Mouse (Mus musculus): ENCODE results near the gene Kif23. TPM values are rescaled to one million over a fixed set of nuclear protein-coding genes. Genes with fewer than 3 reads are reported as not detected.

Gene Kif23
- polyA plus RNA-seq, 1 experiment, result 24.1 TPM

- Histone ChIP-seq H3ac (ENCODE audit: control insufficient read depth, insufficient read length) (no peak overlapping the region), H3K27me3 (ENCODE audit: control insufficient read depth, insufficient read depth, insufficient read length) (no peaks in the 10 kb centered on the region), H3K4me2 (ENCODE audit: low read depth) (no peak overlapping the region), H3K4me3 (no peak overlapping the region), H3K36me3 (ENCODE audit: control insufficient read depth, insufficient read depth) (no peaks in the 10 kb centered on the region), H3K79me2 (ENCODE audit: control insufficient read depth, insufficient read depth) (no peaks in the 10 kb centered on the region)
- TF ChIP-seq MAX (IDR thresholded peaks at IDR 0.05; ENCODE audit: low read depth) (no peak), MYOD1 (IDR thresholded peaks at IDR 0.05; ENCODE audit: control insufficient read depth in 1 of 3, insufficient read length in 2 of 3, low read depth in 2 of 3) (no peak), MYOG (IDR thresholded peaks at IDR 0.05; ENCODE audit: control insufficient read depth in 1 of 3, insufficient read depth in 1 of 3, insufficient read length in 2 of 3, low read depth in 2 of 3) (no peak), TCF3 (IDR thresholded peaks at IDR 0.05; ENCODE audit: insufficient read length, low read depth) (no peak), POLR2A (IDR thresholded peaks at IDR 0.05; ENCODE audit: insufficient read length, low read depth) (no peak), POLR2AphosphoS2 (IDR thresholded peaks at IDR 0.05; ENCODE audit: insufficient read length, low read depth) (no peak), E2F4 (IDR thresholded peaks at IDR 0.05; ENCODE audit: insufficient read depth) (no peak), REST (IDR thresholded peaks at IDR 0.05; ENCODE audit: insufficient read depth, insufficient read length) (no peak), USF1 (IDR thresholded peaks at IDR 0.05; ENCODE audit: low read depth) (no peak), SRF (IDR thresholded peaks at IDR 0.05; ENCODE audit: control insufficient read depth, insufficient read length, low read depth) (no peak), CEBPB (IDR thresholded peaks at IDR 0.05; ENCODE audit: insufficient read depth, poor library complexity, severe bottlenecking) (no peak), TCF12 (IDR thresholded peaks at IDR 0.05; ENCODE audit: insufficient read depth, poor library complexity, severe bottlenecking) (no peak)
Observed at GRCm38 (mm10) chr9:61960753-61961152, 14.2 kb upstream of the Kif23 start.

GRCm38 (mm10) chr9:61959921-61960569 is 13.5 kb upstream of the Kif23 start:
- Histone ChIP-seq H3K4me2 (ENCODE audit: low read depth) (no peak overlapping the region), H3K4me3 (no peak overlapping the region), H3K36me3 (ENCODE audit: control insufficient read depth, insufficient read depth) (no peaks in the 10 kb centered on the region), H3K27me3 (ENCODE audit: control insufficient read depth, insufficient read depth, insufficient read length) (no peaks in the 10 kb centered on the region), H3ac (ENCODE audit: control insufficient read depth, insufficient read length) (no peak overlapping the region), H3K79me2 (ENCODE audit: control insufficient read depth, insufficient read depth) (no peaks in the 10 kb centered on the region)
- TF ChIP-seq REST (IDR thresholded peaks at IDR 0.05; ENCODE audit: insufficient read depth, insufficient read length) (no peak), POLR2AphosphoS2 (IDR thresholded peaks at IDR 0.05; ENCODE audit: insufficient read length, low read depth) (no peak), POLR2A (IDR thresholded peaks at IDR 0.05; ENCODE audit: insufficient read length, low read depth) (no peak), MYOD1 (IDR thresholded peaks at IDR 0.05; ENCODE audit: control insufficient read depth in 1 of 3, insufficient read length in 2 of 3, low read depth in 2 of 3) (no peak), SRF (IDR thresholded peaks at IDR 0.05; ENCODE audit: control insufficient read depth, insufficient read length, low read depth) (no peak), E2F4 (IDR thresholded peaks at IDR 0.05; ENCODE audit: insufficient read depth) (no peak)

GRCm38 (mm10) chr9:61954707-61955106 is 8.1 kb upstream of the Kif23 start:
- no peak for TF ChIP-seq USF1 (IDR thresholded peaks at IDR 0.05; ENCODE audit: low read depth)
- TF ChIP-seq TCF12 (IDR thresholded peaks at IDR 0.05; ENCODE audit: insufficient read depth, poor library complexity, severe bottlenecking), result no peak
- no peak for TF ChIP-seq MAX (IDR thresholded peaks at IDR 0.05; ENCODE audit: low read depth)
- TF ChIP-seq CEBPB (IDR thresholded peaks at IDR 0.05; ENCODE audit: insufficient read depth, poor library complexity, severe bottlenecking), result no peak
- no peak for TF ChIP-seq MYOD1 (IDR thresholded peaks at IDR 0.05; ENCODE audit: control insufficient read depth in 1 of 3, insufficient read length in 2 of 3, low read depth in 2 of 3)
- TF ChIP-seq SRF (IDR thresholded peaks at IDR 0.05; ENCODE audit: control insufficient read depth, insufficient read length, low read depth), result no peak
- TF ChIP-seq POLR2AphosphoS2 (IDR thresholded peaks at IDR 0.05; ENCODE audit: insufficient read length, low read depth), result no peak
- no peak for TF ChIP-seq POLR2A (IDR thresholded peaks at IDR 0.05; ENCODE audit: insufficient read length, low read depth)
- Histone ChIP-seq H3K4me3 (no peak overlapping the region), H3K79me2 (ENCODE audit: control insufficient read depth, insufficient read depth) (no peaks in the 10 kb centered on the region), H3K4me2 (ENCODE audit: low read depth) (no peak overlapping the region), H3K36me3 (ENCODE audit: control insufficient read depth, insufficient read depth) (no peaks in the 10 kb centered on the region), H3ac (ENCODE audit: control insufficient read depth, insufficient read length) (no peak overlapping the region), H3K27me3 (ENCODE audit: control insufficient read depth, insufficient read depth, insufficient read length) (no peaks in the 10 kb centered on the region)

- no peaks in the 10 kb centered on the region for H3K36me3 ChIP-seq (ENCODE audit: control insufficient read depth, insufficient read depth)
- no peak overlapping the region for H3K4me3 ChIP-seq
- H3K27me3 ChIP-seq (ENCODE audit: control insufficient read depth, insufficient read depth, insufficient read length), result no peaks in the 10 kb centered on the region
- no peak for TF ChIP-seq E2F4 (IDR thresholded peaks at IDR 0.05; ENCODE audit: insufficient read depth)
- TF ChIP-seq MYOG (IDR thresholded peaks at IDR 0.05; ENCODE audit: control insufficient read depth in 1 of 3, insufficient read depth in 1 of 3, insufficient read length in 2 of 3, low read depth in 2 of 3), result no peak
- TF ChIP-seq MYOD1 (IDR thresholded peaks at IDR 0.05; ENCODE audit: control insufficient read depth in 1 of 3, insufficient read length in 2 of 3, low read depth in 2 of 3), result no peak
- TF ChIP-seq REST (IDR thresholded peaks at IDR 0.05; ENCODE audit: insufficient read depth, insufficient read length), result no peak
- TF ChIP-seq POLR2A (IDR thresholded peaks at IDR 0.05; ENCODE audit: insufficient read length, low read depth), result no peak
- TF ChIP-seq POLR2AphosphoS2 (IDR thresholded peaks at IDR 0.05; ENCODE audit: insufficient read length, low read depth), result no peak
- no peak overlapping the region for H3K4me2 ChIP-seq (ENCODE audit: low read depth)
- no peak overlapping the region for H3ac ChIP-seq (ENCODE audit: control insufficient read depth, insufficient read length)
- H3K79me2 ChIP-seq (ENCODE audit: control insufficient read depth, insufficient read depth), result no peaks in the 10 kb centered on the region
Observed at GRCm38 (mm10) chr9:61952241-61952640, 5.7 kb upstream of the Kif23 start.

Data from myocyte (in vitro differentiated cells).